Mouse (Mus musculus): ENCODE results near the gene Slc10a1. TPM values are rescaled to one million over a fixed set of nuclear protein-coding genes. Genes with fewer than 3 reads are reported as not detected.
A peak's percentile ranks its signal among the peaks of the same experiment; 100 is the strongest.
"Not testable (repeated sequence)": the region's sequence is repeated elsewhere in the genome, so short reads cannot be mapped to it uniquely, and the experiment has no call there.

Slc10a1 gene
- total and polyA plus RNA-seq, 3 experiments, result 0.44 TPM; not detected in 2

- ATAC-seq (ENCODE audit: extremely low read depth, insufficient number of reproducible peaks, low FRiP score, poor library complexity, severe bottlenecking) (peak; percentile 93), DNase-seq (ENCODE audit: low spot score) (peak; percentile 97)
- no peaks in the 10 kb centered on the region for H3K9me3 ChIP-seq (replicated peaks)
- TF ChIP-seq POLR2AphosphoS5 (IDR thresholded peaks at IDR 0.05; ENCODE audit: insufficient replicate concordance, low read depth, low read length) (peak; percentile 99), CTCF (IDR thresholded peaks at IDR 0.05; ENCODE audit: low read depth, low read length) (no peak)
- peak within 1 kb of the TSS; percentile 91 for H3K4me3 ChIP-seq (ENCODE audit: low read depth, low read length)
- H3K27me3 ChIP-seq (ENCODE audit: insufficient read depth, low read length), result no peaks in the 10 kb centered on the region
- peaks cover 41% of the 10 kb centered on the region for H3K4me1 ChIP-seq (ENCODE audit: insufficient read depth, low read depth, low read length)
- H3K36me3 ChIP-seq (replicated peaks), result peaks cover 46% of the 10 kb centered on the region
These were observed 23.0 kb downstream of the Slc10a1 start, which contains the start of gene Srsf5 for GRCm38 (mm10) chr12:80945334-80945995. TSS of gene Srsf5 (plus strand) at chr12:80945504.

DNA sequence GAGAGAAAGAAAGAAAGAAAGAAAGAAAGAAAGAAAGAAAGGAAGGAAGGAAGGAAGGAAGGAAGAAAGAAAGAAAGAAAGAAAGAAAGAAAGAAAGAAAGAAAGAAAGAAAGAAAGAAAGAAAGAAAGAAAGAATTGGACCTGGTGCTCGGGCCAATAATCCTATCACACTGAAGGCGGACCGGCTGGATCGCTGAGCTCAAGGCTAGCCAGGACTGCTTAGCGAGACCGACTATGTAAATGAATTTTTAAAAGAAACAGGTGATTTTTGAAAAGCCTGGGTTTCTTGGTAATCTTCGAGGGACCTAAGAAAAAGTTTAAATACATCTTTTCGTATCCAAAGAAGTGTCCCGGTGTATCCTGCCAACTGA, 23.6 kb downstream of the Slc10a1 start:
- peaks cover 45% of the 10 kb centered on the region for H3K36me3 ChIP-seq (replicated peaks)

GRCm38 (mm10) chr12:80944204-80944603, 24.3 kb downstream of the Slc10a1 start:
- ATAC-seq (ENCODE audit: extremely low read depth, insufficient number of reproducible peaks, low FRiP score, poor library complexity, severe bottlenecking), result no peak
- Histone ChIP-seq H3K9me3 (replicated peaks) (no peaks in the 10 kb centered on the region), H3K4me1 (ENCODE audit: insufficient read depth, low read depth, low read length) (peaks cover 41% of the 10 kb centered on the region), H3K36me3 (replicated peaks) (peaks cover 41% of the 10 kb centered on the region), H3K27me3 (ENCODE audit: insufficient read depth, low read length) (no peaks in the 10 kb centered on the region), H3K4me3 (ENCODE audit: low read depth, low read length) (peak overlapping the region; percentile 91; the same call in 1 of the 2 replicates)
- TF ChIP-seq GATA2 (IDR thresholded peaks at IDR 0.05; ENCODE audit: borderline replicate concordance, low read depth, low read length) (no peak), GATA1 (IDR thresholded peaks at IDR 0.05; ENCODE audit: borderline replicate concordance, low read length) (no peak), TAL1 (conservative IDR thresholded peaks at IDR 0.05; ENCODE audit: low read depth, low read length) (no peak), CTCF (IDR thresholded peaks at IDR 0.05; ENCODE audit: low read depth, low read length) (no peak), POLR2AphosphoS5 (IDR thresholded peaks at IDR 0.05; ENCODE audit: insufficient replicate concordance, low read depth, low read length) (no peak)
- DNase-seq (ENCODE audit: low spot score), result no peak

More for the DNA sequence above, 23.6 kb downstream of the Slc10a1 start:
- H3K27me3 ChIP-seq (ENCODE audit: insufficient read depth, low read length); H3K9me3 ChIP-seq (replicated peaks); DNase-seq (ENCODE audit: low spot score): not testable (repeated sequence)
- Histone ChIP-seq H3K4me3 (ENCODE audit: low read depth, low read length) (peak overlapping the region; percentile 91), H3K4me1 (ENCODE audit: insufficient read depth, low read depth, low read length) (peaks cover 41% of the 10 kb centered on the region)
- 0 out of 2 replicates have a peak, but pooled peaks have one; percentile 3 for ATAC-seq (ENCODE audit: extremely low read depth, insufficient number of reproducible peaks, low FRiP score, poor library complexity, severe bottlenecking)

GRCm38 (mm10) chr12:80943395-80943794, 25.1 kb downstream of the Slc10a1 start:
- Histone ChIP-seq H3K27me3 (ENCODE audit: insufficient read depth, low read length) (no peaks in the 10 kb centered on the region), H3K36me3 (replicated peaks) (peaks cover 34% of the 10 kb centered on the region), H3K4me1 (ENCODE audit: insufficient read depth, low read depth, low read length) (peaks cover 41% of the 10 kb centered on the region), H3K4me3 (ENCODE audit: low read depth, low read length) (no peak overlapping the region), H3K9me3 (replicated peaks) (no peaks in the 10 kb centered on the region)
- no peak for TF ChIP-seq GATA2 (IDR thresholded peaks at IDR 0.05; ENCODE audit: borderline replicate concordance, low read depth, low read length)
- TF ChIP-seq GATA1 (IDR thresholded peaks at IDR 0.05; ENCODE audit: borderline replicate concordance, low read length), result no peak
- peak; percentile 61 for TF ChIP-seq TAL1 (conservative IDR thresholded peaks at IDR 0.05; ENCODE audit: low read depth, low read length)
- DNase-seq (ENCODE audit: low spot score) (no peak), ATAC-seq (ENCODE audit: extremely low read depth, insufficient number of reproducible peaks, low FRiP score, poor library complexity, severe bottlenecking) (no peak)

- H3K4me1 ChIP-seq (ENCODE audit: insufficient read depth, low read depth, low read length), result peaks cover 35% of the 10 kb centered on the region
- peaks cover 20% of the 10 kb centered on the region for H3K36me3 ChIP-seq (replicated peaks)
These were observed 26.6 kb downstream of the Slc10a1 start for GRCm38 (mm10) chr12:80941886-80942285.

DNA sequence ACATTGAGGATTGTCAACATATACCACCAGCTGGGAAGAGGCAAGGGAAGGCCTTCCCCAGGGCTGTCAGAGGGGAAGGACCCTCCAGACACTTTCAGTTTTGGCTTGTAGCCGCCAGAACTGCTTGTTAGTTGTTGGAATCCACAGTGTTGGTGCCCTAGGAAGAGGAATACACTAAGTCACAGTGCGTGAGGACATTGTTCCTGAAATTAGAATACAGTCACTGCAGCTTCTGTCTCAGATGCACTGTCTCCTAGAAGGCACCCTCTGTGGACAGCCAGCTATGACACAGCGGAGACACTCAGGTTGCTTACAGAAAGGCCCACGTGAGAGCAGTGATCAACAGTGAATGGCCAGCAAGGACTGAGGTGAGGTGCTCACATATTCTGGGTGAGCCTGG, 29.3 kb downstream of the Slc10a1 start:
- TF ChIP-seq GATA1 (IDR thresholded peaks at IDR 0.05; ENCODE audit: borderline replicate concordance, low read length) (no peak), POLR2AphosphoS5 (IDR thresholded peaks at IDR 0.05; ENCODE audit: insufficient replicate concordance, low read depth, low read length) (no peak), CTCF (IDR thresholded peaks at IDR 0.05; ENCODE audit: low read depth, low read length) (no peak), TAL1 (conservative IDR thresholded peaks at IDR 0.05; ENCODE audit: low read depth, low read length) (no peak), GATA2 (IDR thresholded peaks at IDR 0.05; ENCODE audit: borderline replicate concordance, low read depth, low read length) (no peak)
- no peaks in the 10 kb centered on the region for H3K9me3 ChIP-seq (replicated peaks)
- DNase-seq (ENCODE audit: low spot score) (no peak), ATAC-seq (ENCODE audit: extremely low read depth, insufficient number of reproducible peaks, low FRiP score, poor library complexity, severe bottlenecking) (no peak)
- peaks cover 13% of the 10 kb centered on the region for H3K36me3 ChIP-seq (replicated peaks)
- no peak overlapping the region for H3K4me3 ChIP-seq (ENCODE audit: low read depth, low read length)
- peaks cover 32% of the 10 kb centered on the region for H3K4me1 ChIP-seq (ENCODE audit: insufficient read depth, low read depth, low read length)
- H3K27me3 ChIP-seq (ENCODE audit: insufficient read depth, low read length), result 0 out of 2 replicates have a peak, but pooled peaks cover 2% of the 10 kb centered on the region

More at GRCm38 (mm10) chr12:80941886-80942285, 26.6 kb downstream of the Slc10a1 start:
- no peaks in the 10 kb centered on the region for H3K27me3 ChIP-seq (ENCODE audit: insufficient read depth, low read length)
- H3K4me3 ChIP-seq (ENCODE audit: low read depth, low read length), result no peak overlapping the region
- DNase-seq (ENCODE audit: low spot score) (no peak), ATAC-seq (ENCODE audit: extremely low read depth, insufficient number of reproducible peaks, low FRiP score, poor library complexity, severe bottlenecking) (no peak)
- TF ChIP-seq POLR2AphosphoS5 (IDR thresholded peaks at IDR 0.05; ENCODE audit: insufficient replicate concordance, low read depth, low read length) (no peak), GATA1 (IDR thresholded peaks at IDR 0.05; ENCODE audit: borderline replicate concordance, low read length) (no peak), GATA2 (IDR thresholded peaks at IDR 0.05; ENCODE audit: borderline replicate concordance, low read depth, low read length) (no peak), TAL1 (conservative IDR thresholded peaks at IDR 0.05; ENCODE audit: low read depth, low read length) (no peak), CTCF (IDR thresholded peaks at IDR 0.05; ENCODE audit: low read depth, low read length) (no peak)
- H3K9me3 ChIP-seq (replicated peaks), result no peaks in the 10 kb centered on the region

Data from G1E (cell line).